Mouse (Mus musculus): Measurements from ENCODE around the gene Jsrp1. TPM values are rescaled to one million over a fixed set of nuclear protein-coding genes. Genes with fewer than 3 reads are reported as not detected.
A peak's percentile ranks its signal among the peaks of the same experiment; 100 is the strongest.

The Jsrp1 gene
- polyA plus RNA-seq, 1 experiment from 2014 or later: not detected

DNA sequence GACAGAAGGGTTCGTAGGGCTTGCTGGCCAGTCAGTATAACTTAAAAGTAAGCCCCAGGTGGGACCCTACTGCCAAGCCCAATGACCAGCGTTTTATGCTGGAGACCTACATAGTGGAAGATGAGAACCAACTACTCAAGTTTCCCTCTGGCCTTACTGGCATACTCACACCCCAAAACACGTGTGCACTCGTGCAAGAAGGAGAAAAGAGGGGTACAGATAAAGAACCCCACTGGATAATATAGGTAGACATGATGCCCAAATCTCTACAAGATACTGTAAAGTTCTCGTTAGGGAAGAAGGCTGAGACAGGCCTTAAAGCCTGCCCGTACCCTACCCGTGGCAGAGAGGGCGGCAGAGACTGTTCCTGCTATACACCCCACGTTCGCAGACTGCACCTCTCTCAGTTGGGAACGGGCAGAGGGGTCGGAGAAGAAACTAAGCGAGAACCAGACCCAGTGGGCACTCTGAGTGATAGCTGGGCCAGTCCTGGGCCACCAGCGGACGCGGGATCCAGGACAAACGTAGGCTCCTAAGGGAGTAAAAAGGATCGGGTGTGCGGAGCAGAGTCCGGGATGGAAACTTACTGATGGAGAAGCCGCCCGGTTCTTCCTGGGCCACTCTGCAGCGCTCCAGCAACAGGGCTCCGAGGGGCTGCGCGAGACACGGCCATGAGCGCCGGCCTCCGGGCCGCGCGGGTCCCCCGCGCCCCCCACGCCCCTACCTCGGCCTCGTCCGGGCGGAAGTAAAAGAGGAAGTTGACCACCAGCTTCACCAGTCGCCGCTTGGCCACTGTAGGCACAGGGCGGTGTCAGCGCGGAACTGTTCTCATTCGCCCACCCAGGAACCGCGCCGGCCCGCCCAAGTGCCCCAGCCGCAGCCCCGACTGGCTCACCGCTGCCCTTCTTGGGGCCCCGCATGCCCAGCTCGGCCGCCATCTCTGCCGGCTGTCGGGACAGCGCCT, 15.8 kb downstream of the Jsrp1 start:
- 3% methylated on average over 40 of the region's 59 CpGs for WGBS (ENCODE audit: insufficient replicate concordance)
- H3K4me1 ChIP-seq (ENCODE audit: insufficient read depth): peaks cover 22% of the 10 kb centered on the region
- peak overlapping the region; percentile 93 for H3K4me2 ChIP-seq (ENCODE audit: low read depth, low read length)
- peak overlapping the region; percentile 96 for H3K27ac ChIP-seq (ENCODE audit: low read depth)
- H3K27me3 ChIP-seq (ENCODE audit: insufficient read depth, low read length): no peaks in the 10 kb centered on the region
- H3K9ac ChIP-seq (replicated peaks): peak overlapping the region; percentile 91
- peak overlapping the region; percentile 86 for H3K4me3 ChIP-seq (ENCODE audit: low read depth, low read length)
- no peaks in the 10 kb centered on the region for H3K9me3 ChIP-seq (ENCODE audit: low read length)
- TF ChIP-seq EP300 (IDR thresholded peaks at IDR 0.05; ENCODE audit: low read depth) (no peak), CTCF (IDR thresholded peaks at IDR 0.05; ENCODE audit: low read depth) (no peak)
- H3K36me3 ChIP-seq (replicated peaks; ENCODE audit: insufficient read depth, low read length): peaks cover 56% of the 10 kb centered on the region
- DNase-seq: peak; percentile 50
- ATAC-seq: peak; percentile 66

GRCm38 (mm10) chr10:80796307-80796848, 16.9 kb downstream of the Jsrp1 start:
- no peak for DNase-seq
- H3K27ac ChIP-seq (ENCODE audit: low read depth): no peak overlapping the region
- 85% methylated on average over 9 of the region's 9 CpGs for WGBS (ENCODE audit: insufficient replicate concordance)
- H3K36me3 ChIP-seq (replicated peaks; ENCODE audit: insufficient read depth, low read length): peaks cover 53% of the 10 kb centered on the region
- peak overlapping the region; percentile 91; the same call in 1 of the 2 replicates for H3K9ac ChIP-seq (replicated peaks)
- no peaks in the 10 kb centered on the region for H3K27me3 ChIP-seq (ENCODE audit: insufficient read depth, low read length)
- peak overlapping the region; percentile 93 for H3K4me2 ChIP-seq (ENCODE audit: low read depth, low read length)
- TF ChIP-seq EP300 (IDR thresholded peaks at IDR 0.05; ENCODE audit: low read depth): no peak
- no peak for TF ChIP-seq CTCF (IDR thresholded peaks at IDR 0.05; ENCODE audit: low read depth)
- H3K9me3 ChIP-seq (ENCODE audit: low read length): no peaks in the 10 kb centered on the region
- ATAC-seq: no peak
- H3K4me3 ChIP-seq (ENCODE audit: low read depth, low read length): peak overlapping the region; percentile 86; the same call in 1 of the 2 replicates
- peaks cover 22% of the 10 kb centered on the region for H3K4me1 ChIP-seq (ENCODE audit: insufficient read depth)

- Histone ChIP-seq H3K4me2 (ENCODE audit: low read depth, low read length) (no peak overlapping the region), H3K27ac (ENCODE audit: low read depth) (no peak overlapping the region), H3K27me3 (ENCODE audit: insufficient read depth, low read length) (no peaks in the 10 kb centered on the region), H3K36me3 (replicated peaks; ENCODE audit: insufficient read depth, low read length) (peaks cover 60% of the 10 kb centered on the region), H3K4me1 (ENCODE audit: insufficient read depth) (peaks cover 15% of the 10 kb centered on the region), H3K9me3 (ENCODE audit: low read length) (no peaks in the 10 kb centered on the region), H3K4me3 (ENCODE audit: low read depth, low read length) (no peak overlapping the region), H3K9ac (replicated peaks) (no peak overlapping the region)
- no peak for ATAC-seq
- DNase-seq: no peak
- WGBS (ENCODE audit: insufficient replicate concordance): 90% methylated on average over 8 of the region's 8 CpGs
- no peak for TF ChIP-seq CTCF (IDR thresholded peaks at IDR 0.05; ENCODE audit: low read depth)
- no peak for TF ChIP-seq EP300 (IDR thresholded peaks at IDR 0.05; ENCODE audit: low read depth)
These were observed 18.5 kb downstream of the Jsrp1 start for GRCm38 (mm10) chr10:80794750-80795149.

DNA sequence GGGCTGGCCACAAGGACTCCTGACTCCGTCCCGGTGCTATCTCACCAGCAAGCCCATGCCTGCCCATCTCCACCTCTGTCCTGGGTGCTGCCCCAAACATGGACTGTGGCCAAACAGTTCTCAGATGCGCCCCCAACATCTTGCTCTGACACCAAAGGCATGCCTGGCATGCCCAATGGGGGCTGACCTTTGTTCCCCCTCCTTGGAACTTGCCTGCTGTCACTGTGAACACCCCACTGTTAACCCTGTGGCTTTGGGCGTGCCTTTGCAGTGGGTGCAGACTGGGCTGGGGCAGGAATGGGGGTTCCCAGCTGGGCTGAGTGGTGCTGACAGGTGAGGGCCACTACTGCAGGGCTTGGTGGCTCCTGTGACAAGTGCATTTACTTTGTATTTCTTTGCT, 19.5 kb downstream of the Jsrp1 start:
- Histone ChIP-seq H3K9ac (replicated peaks) (no peak overlapping the region), H3K36me3 (replicated peaks; ENCODE audit: insufficient read depth, low read length) (peaks cover 68% of the 10 kb centered on the region), H3K27me3 (ENCODE audit: insufficient read depth, low read length) (no peaks in the 10 kb centered on the region), H3K4me2 (ENCODE audit: low read depth, low read length) (no peak overlapping the region), H3K4me3 (ENCODE audit: low read depth, low read length) (no peak overlapping the region), H3K27ac (ENCODE audit: low read depth) (no peak overlapping the region), H3K9me3 (ENCODE audit: low read length) (no peaks in the 10 kb centered on the region), H3K4me1 (ENCODE audit: insufficient read depth) (peaks cover 9% of the 10 kb centered on the region)
- TF ChIP-seq EP300 (IDR thresholded peaks at IDR 0.05; ENCODE audit: low read depth) (no peak), CTCF (IDR thresholded peaks at IDR 0.05; ENCODE audit: low read depth) (no peak)
- ATAC-seq: no peak
- no peak for DNase-seq
- WGBS (ENCODE audit: insufficient replicate concordance): 87% methylated on average over 4 of the region's 4 CpGs

- TF ChIP-seq CTCF (IDR thresholded peaks at IDR 0.05; ENCODE audit: low read depth) (no peak), EP300 (IDR thresholded peaks at IDR 0.05; ENCODE audit: low read depth) (no peak)
- Histone ChIP-seq H3K4me1 (ENCODE audit: insufficient read depth) (peaks cover 9% of the 10 kb centered on the region), H3K9me3 (ENCODE audit: low read length) (no peaks in the 10 kb centered on the region), H3K27ac (ENCODE audit: low read depth) (no peak overlapping the region), H3K4me3 (ENCODE audit: low read depth, low read length) (no peak overlapping the region), H3K4me2 (ENCODE audit: low read depth, low read length) (no peak overlapping the region), H3K36me3 (replicated peaks; ENCODE audit: insufficient read depth, low read length) (peaks cover 74% of the 10 kb centered on the region), H3K9ac (replicated peaks) (no peak overlapping the region), H3K27me3 (ENCODE audit: insufficient read depth, low read length) (no peaks in the 10 kb centered on the region)
- 88% methylated on average over 13 of the region's 13 CpGs for WGBS (ENCODE audit: insufficient replicate concordance)
- ATAC-seq (no peak), DNase-seq (no peak)
These were observed 20.1 kb downstream of the Jsrp1 start for GRCm38 (mm10) chr10:80793033-80793784.

Measured in liver, postnatal 0 days (tissue).